Mouse (Mus musculus) hematopoietic stem cell, adult 5-6 weeks (primary cell): ENCODE measurements at regions not wholly inside any gene's neighbourhood (a gene's known extent, or its start where the extent isn't known, plus 50 kb on each side); places are given as distances from the start of the nearest gene placed in this dataset.

ENCODE experiments used
- ATAC-seq, 2 experiments: fragments of 125-278 bp in 1 of 2; replicated peaks in 1 of 2; 2 replicates each; pipeline ENCODE4 v1.8.0; 2016 to 2017; ENCODE audit warnings: inconsistent platforms in 2 of 2, mild to moderate bottlenecking in 2 of 2, moderate number of reproducible peaks in 2 of 2, low read depth in 1 of 2, moderate TSS enrichment in 1 of 2; ENCODE audit not compliant: low FRiP score in 2 of 2, poor library complexity in 2 of 2, severe bottlenecking in 2 of 2, insufficient read depth in 1 of 2, low TSS enrichment in 1 of 2

DNA sequence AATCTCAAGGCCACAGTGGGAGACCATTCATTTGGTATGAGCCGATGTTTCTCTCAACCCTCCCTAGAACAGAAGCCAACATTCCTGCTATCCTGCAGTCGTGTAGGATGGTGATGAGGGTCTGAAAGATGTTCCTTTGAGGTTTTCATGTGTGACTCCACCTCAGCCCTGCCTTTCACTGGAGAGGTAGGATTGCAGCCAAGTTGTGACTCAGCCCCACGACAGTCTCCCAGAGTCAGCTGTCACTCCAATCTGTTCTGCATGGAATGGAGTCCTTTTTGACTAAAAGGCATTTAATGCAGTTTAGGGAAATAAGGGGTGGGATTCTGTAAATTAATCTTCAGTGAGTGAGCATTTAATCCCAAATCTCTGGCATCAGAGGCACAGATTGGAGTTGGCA lies 706.5 kb downstream of the Tmem132b start:
- ATAC-seq: no peak

DNA sequence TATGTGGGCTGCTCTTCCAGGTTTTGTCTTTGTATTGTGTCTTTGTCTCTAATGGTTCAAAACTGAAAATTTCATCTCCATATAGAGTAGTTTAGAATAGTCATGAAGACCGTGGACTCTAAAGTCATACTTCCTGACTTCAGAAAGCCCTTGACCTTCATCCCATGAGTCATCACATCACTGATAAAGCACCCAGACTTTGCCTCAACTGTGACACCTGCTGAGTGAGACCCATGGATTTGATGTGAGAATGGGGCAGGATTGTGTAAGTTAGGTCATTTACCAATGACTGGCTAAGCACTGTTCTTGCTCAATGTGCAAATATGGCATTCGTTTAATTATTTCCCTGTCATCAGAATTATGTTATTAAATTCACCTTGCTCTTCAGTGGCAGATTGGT lies 714.2 kb downstream of the Tmem132b start:
- ATAC-seq: no peak

DNA sequence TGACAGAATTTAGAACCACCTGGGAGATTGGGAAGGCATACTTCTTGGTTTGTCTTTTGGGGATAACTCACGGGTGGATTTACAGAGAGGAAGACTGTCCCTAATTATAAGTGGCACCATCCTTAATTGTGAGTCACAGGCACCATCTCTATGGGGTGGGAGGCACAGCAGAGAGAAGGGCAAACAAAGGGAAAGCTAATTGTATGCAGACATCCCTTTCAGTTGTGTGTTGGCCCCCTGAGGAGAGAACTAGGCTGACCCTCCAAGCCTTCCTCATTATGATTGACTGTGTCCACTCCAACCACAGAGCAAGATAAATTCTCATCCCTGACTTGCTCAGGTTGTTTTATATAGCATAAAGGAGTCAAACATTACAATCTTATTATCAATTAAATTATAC lies 718.8 kb downstream of the Tmem132b start:
- ATAC-seq: no peak

DNA sequence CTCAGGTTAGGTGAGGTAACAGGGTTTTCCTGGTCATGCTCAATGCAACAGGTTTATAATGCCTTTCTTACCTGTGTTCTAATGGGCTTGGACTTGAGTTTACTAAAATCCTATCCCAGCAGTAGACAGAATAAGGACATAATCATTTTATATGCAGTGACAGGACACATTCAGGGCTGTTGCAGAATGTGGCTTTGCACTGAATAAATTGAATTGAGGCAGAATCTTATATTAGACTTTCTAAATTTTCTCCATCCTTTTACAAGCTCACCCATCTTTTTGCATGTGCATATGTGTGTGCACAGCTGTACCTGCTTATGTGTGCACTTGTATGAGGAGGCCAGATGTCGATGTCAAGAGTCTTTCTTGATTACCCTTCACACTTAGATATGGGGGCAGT lies 723.1 kb downstream of the Tmem132b start:
- ATAC-seq: no peak

DNA sequence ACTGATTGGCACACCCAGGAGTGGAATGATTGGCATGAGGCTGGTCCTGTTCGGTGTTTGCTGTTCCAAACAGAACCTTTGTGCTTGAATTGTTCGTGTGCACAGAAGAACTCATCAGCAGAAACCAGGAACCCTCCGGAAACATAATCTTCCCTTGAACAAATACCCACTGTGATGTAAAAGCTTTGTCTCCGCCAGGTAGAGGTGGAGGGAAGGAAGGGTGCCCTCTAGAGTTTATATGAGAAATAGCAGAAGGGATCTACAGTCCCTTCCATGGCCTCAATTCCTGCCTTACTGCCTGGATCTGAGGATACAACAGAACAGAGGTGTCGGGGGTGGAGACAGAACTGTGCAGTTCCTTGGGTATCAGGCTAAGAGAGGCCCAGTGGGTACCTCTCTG lies 726.3 kb downstream of the Tmem132b start:
- no peak for ATAC-seq

DNA sequence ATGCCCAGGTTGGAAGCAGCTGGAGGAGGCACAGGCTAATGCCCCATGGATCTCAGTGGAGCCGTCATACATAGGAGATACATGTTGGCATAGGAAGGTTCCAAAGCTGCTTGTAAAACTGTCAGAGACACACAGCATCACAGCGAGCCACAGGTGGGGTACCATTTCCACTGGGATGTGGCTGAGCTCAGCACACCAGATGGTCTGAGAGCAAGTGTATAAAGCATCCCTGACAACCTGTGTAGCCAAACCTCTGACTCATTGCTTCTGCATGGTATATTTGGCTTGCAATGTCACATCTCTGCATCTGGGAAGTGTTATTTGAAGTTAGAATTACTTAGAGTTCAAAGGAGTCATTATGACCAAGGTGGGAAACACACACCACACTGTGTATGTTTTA lies 734.9 kb downstream of the Tmem132b start:
- ATAC-seq: no peak

DNA sequence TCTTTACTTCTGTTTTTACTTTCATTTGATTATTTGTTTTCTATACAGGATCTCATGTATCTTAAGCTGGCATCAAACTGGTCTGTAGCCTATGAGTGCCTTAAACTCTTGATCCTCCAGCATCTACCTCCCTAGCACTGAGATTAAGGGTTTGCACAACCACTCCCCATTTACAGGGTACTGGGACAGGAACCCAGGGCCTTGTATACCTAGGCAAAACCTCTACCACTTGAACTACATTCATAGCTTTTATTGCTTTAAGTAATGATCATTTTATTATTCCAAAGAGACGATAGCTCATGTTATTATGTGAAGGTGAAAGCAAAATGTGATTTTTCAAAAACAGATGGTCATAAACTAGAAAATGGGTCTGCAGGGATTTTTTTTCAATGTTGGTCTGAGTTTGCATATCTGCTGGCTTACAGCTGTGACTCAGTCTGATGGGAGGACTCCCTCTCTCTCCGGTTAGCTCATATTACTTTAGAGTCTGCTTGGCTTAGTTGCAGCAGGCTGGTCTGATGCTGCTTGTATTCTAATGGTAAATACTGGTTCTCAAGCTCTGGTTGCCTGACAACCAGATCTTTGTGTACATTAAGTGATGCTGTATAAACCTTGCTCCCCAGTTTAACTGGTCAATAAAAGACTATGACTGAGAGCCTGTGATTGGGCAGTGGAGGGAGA lies 735.5 kb downstream of the Tmem132b start:
- ATAC-seq: no peak

DNA sequence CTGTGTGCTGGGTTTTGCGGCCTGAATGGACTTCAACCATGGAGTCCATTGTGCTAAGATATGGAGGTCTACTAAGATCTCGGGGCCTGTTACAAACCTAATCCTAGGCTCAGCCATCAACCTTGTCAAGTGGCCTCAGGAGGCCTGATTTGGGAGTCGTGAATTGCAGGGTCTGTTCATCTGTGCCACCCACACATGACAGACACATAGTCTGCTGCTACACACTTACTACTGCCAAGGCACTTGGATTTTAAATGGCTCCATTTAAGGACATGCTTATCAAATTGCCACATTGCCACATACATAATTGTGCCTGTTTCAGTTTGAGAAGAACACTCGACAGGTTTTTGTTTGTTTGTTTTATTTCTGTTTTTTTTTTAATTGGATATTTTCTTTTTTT lies 737.0 kb downstream of the Tmem132b start:
- no peak for ATAC-seq

DNA sequence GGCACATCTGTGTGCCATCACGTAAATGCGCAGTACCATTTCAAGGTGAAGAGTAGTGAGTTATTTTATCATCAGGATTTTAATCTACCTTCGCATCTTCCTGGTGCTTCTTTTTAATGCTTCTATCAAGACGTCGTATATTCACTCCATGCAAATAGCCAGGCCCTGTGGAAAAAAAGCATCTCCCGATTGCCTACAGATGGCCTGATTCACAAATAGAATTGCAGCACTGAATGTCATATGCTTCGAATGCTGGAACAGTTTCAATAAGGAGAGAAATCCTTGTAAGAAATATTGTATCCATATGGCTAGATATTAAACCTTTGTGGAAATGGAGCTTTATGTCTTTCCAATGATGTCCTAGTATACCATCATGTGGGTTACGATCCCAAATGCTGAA lies 742.7 kb downstream of the Tmem132b start:
- no peak for ATAC-seq

DNA sequence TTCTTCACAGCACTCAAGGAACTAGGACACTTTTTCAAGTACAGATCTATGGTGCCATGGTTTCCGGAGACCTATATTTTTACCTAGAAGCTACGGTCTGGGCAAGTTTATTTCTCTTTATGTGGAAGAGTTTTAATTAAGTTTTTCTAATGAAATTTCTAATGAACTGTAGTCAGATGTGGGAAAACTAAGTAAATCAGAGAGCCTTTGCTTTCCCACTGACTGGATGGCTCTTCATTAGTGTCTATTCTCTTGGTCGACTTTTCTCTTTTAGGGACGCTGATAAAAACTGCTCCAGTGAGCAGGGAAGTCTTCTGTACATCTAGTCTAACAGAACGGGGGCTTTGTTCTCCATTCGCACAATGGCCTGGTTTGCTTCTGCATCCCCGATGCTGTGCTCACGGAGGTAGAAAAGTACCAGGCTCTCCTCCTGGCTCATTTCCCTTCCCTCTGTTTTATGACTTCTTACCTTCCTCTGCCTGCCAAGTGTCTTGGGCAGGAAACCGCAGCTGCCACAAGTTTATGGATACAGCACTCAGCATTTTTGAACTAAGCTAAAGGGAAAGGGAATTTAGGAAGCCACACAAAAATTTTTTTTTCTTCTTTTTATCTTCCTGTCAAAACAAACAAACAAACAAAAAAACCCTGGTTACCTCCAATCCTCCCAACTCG lies 749.6 kb downstream of the Tmem132b start:
- ATAC-seq: no peak

DNA sequence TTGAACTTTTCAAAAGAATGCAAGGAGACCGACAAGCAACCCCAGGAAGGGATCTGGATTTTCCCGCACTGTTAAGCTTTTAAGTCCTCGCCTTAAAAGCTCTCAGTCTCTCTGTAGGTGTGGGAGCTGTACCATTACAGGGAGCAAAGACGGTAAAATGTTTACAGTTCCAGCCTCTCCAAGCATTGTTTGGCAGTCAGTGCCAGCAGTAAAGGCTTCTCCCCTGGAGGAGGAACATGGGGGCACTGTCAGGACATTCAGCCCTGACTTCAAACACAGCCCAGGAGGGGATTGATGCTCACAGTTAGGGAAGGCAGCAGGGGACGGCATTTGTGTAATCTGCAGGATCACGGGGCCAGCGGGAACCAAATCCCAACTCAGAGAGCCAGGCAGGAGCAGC lies 750.2 kb downstream of the Tmem132b start:
- ATAC-seq: no peak

DNA sequence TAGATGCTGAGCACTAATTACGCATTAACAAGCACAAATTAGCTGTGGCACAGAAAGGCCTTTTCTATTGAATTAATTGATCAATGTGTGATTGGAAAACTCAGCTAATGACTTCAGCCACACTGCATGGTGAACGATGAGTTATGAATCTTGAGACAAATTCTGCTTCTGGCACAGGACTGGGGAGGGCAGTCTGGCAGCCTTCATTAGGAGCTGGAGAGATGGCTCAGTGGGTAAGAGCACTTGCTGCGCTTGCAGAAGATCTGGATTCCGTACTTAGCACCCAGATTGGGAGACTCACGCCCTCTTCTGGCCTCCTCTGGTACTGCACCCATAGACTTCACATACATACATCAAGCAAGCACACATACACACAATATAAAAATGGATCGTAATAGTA lies 793.3 kb downstream of the Tmem132b start:
- no peak for ATAC-seq

DNA sequence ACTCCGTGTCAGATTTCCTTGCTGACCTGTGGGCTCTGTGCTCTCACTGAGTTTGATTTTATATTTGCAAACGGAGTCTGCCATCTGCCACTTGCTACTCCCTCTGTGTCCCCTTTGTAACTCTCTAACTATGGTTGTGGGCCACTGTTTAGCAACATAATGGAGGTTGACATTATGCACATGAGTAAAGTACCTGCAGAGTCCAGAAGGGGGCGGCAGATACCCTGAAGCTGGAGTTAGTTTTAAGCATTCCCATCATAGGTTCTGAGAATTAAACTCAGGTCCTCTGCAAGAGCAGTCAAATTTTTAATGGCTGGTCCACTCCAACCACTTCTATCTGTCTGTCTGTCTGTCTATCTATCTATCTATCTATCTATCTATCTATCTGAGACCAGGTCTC lies 796.7 kb downstream of the Tmem132b start:
- ATAC-seq: no peak

DNA sequence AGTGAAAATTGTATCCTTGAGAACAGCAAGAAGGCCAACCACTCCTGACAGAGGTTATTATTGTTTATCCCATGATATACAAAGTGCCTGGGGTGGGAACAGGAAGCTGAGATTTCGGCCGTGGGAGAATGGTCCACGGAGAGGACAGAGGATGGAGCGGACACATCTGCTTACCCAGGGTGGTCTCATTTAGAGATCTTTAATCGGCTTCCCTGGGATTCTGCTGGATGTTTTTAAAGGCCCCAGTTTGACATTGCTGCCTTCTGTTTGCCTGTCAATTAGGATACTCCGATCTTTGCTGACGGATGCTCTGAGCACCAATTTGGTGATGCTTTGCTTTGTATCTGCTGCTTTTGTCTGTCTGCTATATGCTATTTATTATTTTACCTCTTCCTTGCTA lies 803.5 kb downstream of the Tmem132b start:
- no peak for ATAC-seq

DNA sequence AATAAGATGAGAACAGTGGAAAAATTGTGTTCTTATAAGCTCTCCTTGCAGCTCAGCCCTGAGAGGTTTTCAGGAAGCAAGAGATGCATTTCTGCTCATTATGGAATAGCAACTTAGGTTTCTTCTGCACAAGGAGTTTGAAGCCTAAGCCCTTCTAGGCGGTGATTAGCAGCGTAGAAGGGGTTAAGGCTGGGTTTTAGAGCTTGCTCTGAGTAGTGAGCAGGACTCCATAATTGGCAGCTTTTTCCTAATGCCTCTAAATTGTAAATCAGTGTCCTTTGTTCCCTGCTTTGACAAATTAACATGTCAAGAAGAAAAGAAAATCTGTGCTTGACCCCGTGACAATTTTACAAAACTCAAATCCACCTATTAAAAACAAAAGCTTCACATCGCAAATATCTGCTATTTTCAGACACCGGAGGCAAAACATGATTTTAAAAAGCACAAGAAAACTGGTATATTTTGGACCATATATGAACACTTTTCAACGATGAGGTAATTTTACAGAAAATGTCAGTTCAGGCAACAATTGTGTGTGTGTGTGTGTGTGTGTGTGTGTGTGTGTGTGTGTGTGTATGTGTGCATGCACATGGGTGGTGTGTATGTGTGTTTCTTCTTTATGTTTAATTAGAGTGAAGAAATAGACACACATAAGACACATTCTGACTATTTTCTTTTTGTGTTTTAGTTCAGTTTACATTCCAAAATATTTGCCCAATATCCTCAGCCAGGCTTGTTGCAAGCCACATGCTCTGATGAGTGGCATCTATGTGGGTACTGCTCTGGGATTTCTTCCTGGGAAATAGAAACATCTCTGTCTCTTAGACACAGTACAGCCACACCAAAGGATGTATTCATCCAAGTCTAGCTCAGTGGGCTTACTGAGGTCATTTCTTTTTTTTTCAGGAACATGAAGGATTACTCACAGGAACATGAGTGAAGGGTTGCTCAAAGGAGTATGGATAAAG lies 804.3 kb downstream of the Tmem132b start:
- no peak for ATAC-seq

DNA sequence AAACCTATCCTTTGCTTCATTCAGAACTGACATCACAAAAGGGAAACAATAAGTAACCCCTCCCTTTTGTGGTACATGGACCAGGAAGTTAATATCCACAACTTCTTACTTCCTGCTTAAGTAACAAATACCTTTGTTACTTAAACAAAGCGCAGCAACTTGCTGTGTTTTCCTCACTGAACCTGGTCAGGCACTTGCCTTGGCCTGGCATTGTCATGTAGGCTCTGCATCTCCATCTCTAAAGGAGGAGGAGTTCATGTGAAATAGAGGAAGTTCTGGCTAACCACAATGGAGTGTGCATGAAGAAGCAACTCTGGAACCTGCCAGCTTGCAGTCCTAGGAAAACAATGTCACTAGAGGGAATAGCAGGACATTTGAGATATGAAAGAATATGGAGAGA lies 806.3 kb downstream of the Tmem132b start:
- no peak for ATAC-seq

DNA sequence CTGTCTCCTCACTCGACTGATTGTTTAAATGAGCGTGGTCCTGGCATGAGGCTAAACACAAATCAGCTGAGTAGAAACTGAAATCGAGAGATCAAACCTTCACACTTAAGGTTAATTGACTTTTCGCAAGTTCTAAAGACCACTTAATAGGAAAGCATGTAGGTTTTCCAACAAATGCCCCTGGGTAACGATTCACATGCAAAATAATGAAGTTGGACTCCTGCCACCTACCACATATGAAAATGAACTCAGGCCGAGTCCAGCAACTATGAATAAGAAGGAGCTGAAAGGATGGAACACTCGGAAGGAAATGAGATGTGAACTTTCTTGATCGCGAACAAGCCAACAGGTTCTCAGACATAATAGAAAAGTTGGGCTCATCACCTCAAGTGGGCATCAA lies 812.0 kb downstream of the Tmem132b start:
- no peak for ATAC-seq

DNA sequence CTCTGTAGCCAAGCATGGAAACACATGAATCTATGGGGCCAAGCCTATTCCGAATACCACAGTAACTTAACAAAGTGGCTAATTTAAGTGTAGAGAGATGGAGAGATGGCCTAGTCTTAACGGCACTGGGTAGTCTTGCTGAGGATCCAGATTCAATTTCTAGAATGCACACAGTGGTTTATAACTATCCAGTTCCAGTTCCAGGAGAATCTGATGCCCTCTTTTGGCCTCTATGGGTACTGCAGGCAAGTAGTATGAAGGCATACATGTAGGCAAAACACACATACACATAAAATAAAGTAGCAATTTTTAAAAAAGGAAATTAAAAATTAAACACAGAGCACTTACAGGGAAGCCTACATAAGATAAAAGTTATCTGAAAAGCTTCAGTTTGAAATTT lies 819.4 kb downstream of the Tmem132b start:
- ATAC-seq: no peak
